Mouse (Mus musculus): Measurements from ENCODE around the gene Micall1.

DNA sequence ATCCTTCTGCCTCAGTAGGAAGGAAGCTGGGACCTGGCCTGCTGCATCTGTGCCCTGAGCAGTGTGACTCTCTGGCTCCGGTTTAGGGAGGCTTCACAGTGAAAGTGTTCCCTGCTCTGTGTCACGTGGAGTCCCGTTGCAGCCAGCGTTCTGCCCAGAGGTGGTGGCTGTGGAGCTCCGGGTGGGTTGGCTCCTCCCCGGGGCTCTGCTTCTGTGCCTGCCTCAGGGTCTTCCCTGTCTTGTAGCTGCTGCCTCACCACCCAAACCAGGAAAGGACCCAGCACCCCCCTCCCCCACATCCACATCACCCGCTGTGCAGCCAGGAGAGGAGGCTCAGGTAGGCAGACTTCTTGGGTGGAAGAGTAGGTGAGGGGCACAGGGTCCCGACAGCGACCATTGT, 10.8 kb downstream of the Micall1 start:
- TF ChIP-seq CTCF (IDR thresholded peaks at IDR 0.05) (no peak), POLR2A (IDR thresholded peaks at IDR 0.05; ENCODE audit: insufficient read depth, low read depth, low read length) (no peak), EP300 (IDR thresholded peaks at IDR 0.05; ENCODE audit: insufficient read depth, low read depth, low read length) (no peak)
